Mouse (Mus musculus) Patski (cell line): Measurements from ENCODE around the gene Smndc1. TPM values are rescaled to one million over a fixed set of nuclear protein-coding genes. Genes with fewer than 3 reads are reported as not detected.

ENCODE experiments used
- ATAC-seq: fragments of 100-300 bp; one replicate; pipeline ENCODE4 v1.8.0; 2021
- CTCF ChIA-PET: fragments of 350-600 bp; sonication (Branson Sonifier 250); formaldehyde crosslinking; loops from one replicate; lab custom pipeline; 2022; ENCODE audit warnings: inconsistent platforms; lab: Charles Lee
- POLR2A ChIA-PET: fragments of 350-600 bp; sonication (Branson Sonifier 250); formaldehyde crosslinking; loops from one replicate; lab custom pipeline; 2022; ENCODE audit warnings: antibody characterized with exemption, inconsistent platforms; lab: Charles Lee
- DNase-seq: peaks from one replicate; pipeline ENCODE4 v3.0.0-alpha.2; 2011; ENCODE audit warnings: low read depth, low spot score
- H3K27me3 ChIP-seq: fragments of 371-371 bp; one replicate; pipeline ENCODE4 v1.5.1; 2021
- CTCF ChIP-seq: fragments of 100-300 bp; IDR thresholded peaks from one replicate; pipeline ENCODE4 v1.5.1; 2021
- in situ Hi-C: fragments of 300-500 bp; cut with MboI; formaldehyde crosslinking; loops from 3 replicates; pipeline ENCODE4 v1.11.1; 2018; ENCODE audit warnings: low pct_unique_long_range_greater_than_20kb, mixed read lengths
- polyA plus RNA-seq: library from polyadenylated mRNA; unstranded; gene quantifications from one replicate; pipeline ENCODE4 v1.2.3, GENCODE M21; 2021

Gene Smndc1
- polyA plus RNA-seq, 1 experiment from 2014 or later = 59.3 TPM

- DNase-seq = no peak
- no peak for ATAC-seq
- ChIA-PET CTCF (no interaction called here), POLR2A (no interaction called here)
- TF ChIP-seq CTCF = no peak
- no peaks in the 10 kb centered on the region for H3K27me3 ChIP-seq
- in situ Hi-C loops = no loop called here
These were observed 24.3 kb upstream of the Smndc1 start for GRCm38 (mm10) chr19:53414650-53415049.

GRCm38 (mm10) chr19:53413617-53414380, 23.4 kb upstream of the Smndc1 start:
- no peak for TF ChIP-seq CTCF
- in situ Hi-C loops = no loop called here

GRCm38 (mm10) chr19:53412149-53412848, 21.9 kb upstream of the Smndc1 start:
- DNase-seq (no peak), ATAC-seq (peak; percentile 97)
- ChIA-PET POLR2A (interaction anchor here (1.0 to 1.4 kb wide), 2 partner anchors 37 to 118 kb away, joined by 3 read pairs; no protein-coding TSS in a partner anchor), CTCF (interaction anchor here (1.0 to 2.9 kb wide), 5 partner anchors 7 to 37 kb away, joined by 3 to 11 read pairs (median 4); no protein-coding TSS in a partner anchor)
- in situ Hi-C loops = no loop called here
- no peak for TF ChIP-seq CTCF
- H3K27me3 ChIP-seq = no peaks in the 10 kb centered on the region

More at GRCm38 (mm10) chr19:53413617-53414380, 23.4 kb upstream of the Smndc1 start:
- ChIA-PET CTCF (interaction anchor here (1.0 kb wide), 1 partner anchor 12 kb away, joined by 4 read pairs; no protein-coding TSS in a partner anchor), POLR2A (no interaction called here)
- ATAC-seq (no peak), DNase-seq (no peak)
- H3K27me3 ChIP-seq = no peaks in the 10 kb centered on the region

DNA sequence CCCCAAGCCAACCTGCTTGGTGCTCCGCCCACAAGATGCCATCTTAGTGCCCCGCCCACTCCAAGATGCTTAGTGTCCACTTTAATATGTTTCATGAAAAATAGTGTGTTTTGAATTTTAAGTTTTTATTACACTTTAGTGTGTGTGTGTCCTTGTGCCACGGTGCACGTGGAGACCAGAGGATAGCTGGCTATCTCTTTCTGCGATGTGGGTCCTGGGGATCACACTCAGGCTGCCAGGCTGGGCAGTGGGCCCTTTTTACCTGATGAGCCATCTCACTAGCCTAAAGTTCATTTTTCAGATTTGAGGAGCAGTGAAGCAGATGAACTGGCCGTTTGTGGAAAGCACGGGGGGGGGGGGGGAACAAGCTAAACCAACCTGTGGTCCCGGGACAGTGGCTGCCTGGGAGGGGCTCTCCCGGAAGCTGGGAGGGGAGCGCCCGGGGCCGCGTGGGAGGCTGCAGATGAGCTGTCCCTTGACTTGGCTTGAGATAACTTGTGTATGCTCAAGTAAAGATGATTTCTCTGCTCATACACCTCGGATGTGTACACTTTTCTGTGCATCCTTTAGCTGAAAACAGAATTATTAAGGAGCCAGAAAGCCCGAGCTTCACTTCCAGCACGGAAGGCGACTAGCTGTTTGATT, 19.4 kb upstream of the Smndc1 start:
- no peak for DNase-seq
- in situ Hi-C loops = no loop called here
- ATAC-seq = no peak
- POLR2A ChIA-PET = interaction anchor here (0.8 to 0.9 kb wide), 2 partner anchors 12 to 15 kb away, joined by 3 to 7 read pairs; no protein-coding TSS in a partner anchor
- CTCF ChIA-PET = interaction anchor here (0.8 to 2.9 kb wide), 5 partner anchors 9 to 399 kb away, joined by 3 to 11 read pairs (median 3); no protein-coding TSS in a partner anchor
- no peak for TF ChIP-seq CTCF
- no peaks in the 10 kb centered on the region for H3K27me3 ChIP-seq

GRCm38 (mm10) chr19:53408398-53408797, 18.0 kb upstream of the Smndc1 start:
- ATAC-seq (no peak), DNase-seq (no peak)
- TF ChIP-seq CTCF = no peak
- CTCF ChIA-PET = interaction anchor here (1.5 kb wide), 1 partner anchor 228 kb away, joined by 3 read pairs; no protein-coding TSS in a partner anchor
- no peaks in the 10 kb centered on the region for H3K27me3 ChIP-seq
- in situ Hi-C loops = no loop called here
- POLR2A ChIA-PET = no interaction called here

- TF ChIP-seq CTCF = no peak
- in situ Hi-C loops = no loop called here
- CTCF ChIA-PET = no interaction called here
- POLR2A ChIA-PET = no interaction called here
- DNase-seq (no peak), ATAC-seq (no peak)
- H3K27me3 ChIP-seq = no peaks in the 10 kb centered on the region
These were observed 17.0 kb upstream of the Smndc1 start for GRCm38 (mm10) chr19:53407350-53407749.

- DNase-seq (no peak), ATAC-seq (no peak)
- H3K27me3 ChIP-seq = no peaks in the 10 kb centered on the region
- POLR2A ChIA-PET = no interaction called here
- in situ Hi-C loops = no loop called here
- TF ChIP-seq CTCF = no peak
- CTCF ChIA-PET = interaction anchor here (0.9 to 2.4 kb wide), 3 partner anchors 11 to 15 kb away, joined by 3 to 13 read pairs (median 6); no protein-coding TSS in a partner anchor
These were observed 15.4 kb upstream of the Smndc1 start for GRCm38 (mm10) chr19:53405810-53406209.

DNA sequence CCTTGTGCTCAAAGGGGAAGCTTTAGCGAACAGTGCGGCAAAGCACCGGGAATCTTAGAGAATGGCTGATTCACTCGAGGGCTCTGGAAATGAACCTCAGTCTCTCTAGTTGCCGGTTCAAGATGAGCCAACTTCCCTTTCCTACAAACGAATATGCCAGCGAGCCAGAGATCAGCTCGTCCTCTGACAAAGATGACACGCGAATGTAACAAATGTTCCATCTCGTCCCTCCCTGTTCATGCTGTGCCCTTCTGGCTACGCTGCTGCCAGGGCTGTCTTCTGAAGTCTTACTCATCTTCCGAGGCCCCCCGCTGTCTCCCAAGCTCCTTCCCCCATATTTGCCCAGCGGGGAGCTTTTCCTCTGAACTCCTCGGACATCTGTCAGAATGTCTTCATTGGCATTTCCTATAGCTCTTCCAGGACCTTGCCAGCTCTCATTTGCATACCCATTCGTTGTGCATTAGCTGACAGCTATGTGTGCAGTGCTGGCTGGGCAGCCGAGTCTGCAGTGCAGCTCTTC, 14.5 kb upstream of the Smndc1 start:
- POLR2A ChIA-PET = no interaction called here

GRCm38 (mm10) chr19:53404219-53404836, 13.9 kb upstream of the Smndc1 start:
- CTCF ChIA-PET = interaction anchor here (0.6 to 2.4 kb wide), 3 partner anchors 10 to 42 kb away, joined by 3 to 13 read pairs (median 3); no protein-coding TSS in a partner anchor
- H3K27me3 ChIP-seq = no peaks in the 10 kb centered on the region
- DNase-seq = no peak
- TF ChIP-seq CTCF = no peak
- POLR2A ChIA-PET = no interaction called here
- in situ Hi-C loops = no loop called here
- peak; percentile 72 for ATAC-seq

More for the DNA sequence above, 14.5 kb upstream of the Smndc1 start:
- CTCF ChIA-PET = interaction anchor here (0.9 to 2.4 kb wide), 3 partner anchors 11 to 16 kb away, joined by 3 to 13 read pairs (median 6); no protein-coding TSS in a partner anchor
- no peaks in the 10 kb centered on the region for H3K27me3 ChIP-seq
- no peak for DNase-seq
- ATAC-seq = no peak
- in situ Hi-C loops = no loop called here
- TF ChIP-seq CTCF = no peak
